Mouse (Mus musculus): ENCODE data around the gene Mipol1. TPM values are rescaled to one million over a fixed set of nuclear protein-coding genes. Genes with fewer than 3 reads are reported as not detected.
"Not testable (repeated sequence)": the region's sequence is repeated elsewhere in the genome, so short reads cannot be mapped to it uniquely, and the experiment has no call there.

Gene Mipol1
- polyA plus RNA-seq, 1 experiment from 2014 or later, result 5.6 TPM

- no peak for ATAC-seq
- H3K4me2 ChIP-seq (ENCODE audit: low read length), result no peak overlapping the region
- H3K36me3 ChIP-seq (ENCODE audit: control insufficient read depth, insufficient read depth, low read length), result no peaks in the 10 kb centered on the region
- no peak overlapping the region for H3K4me3 ChIP-seq (ENCODE audit: low read length)
- no peaks in the 10 kb centered on the region for H3K27me3 ChIP-seq (replicated peaks; ENCODE audit: control insufficient read depth, insufficient read depth, low read length)
- H3K27ac ChIP-seq (ENCODE audit: low read depth, low read length), result no peak overlapping the region
- H3K9me3 ChIP-seq (ENCODE audit: control insufficient read depth, low read length), result no peaks in the 10 kb centered on the region
- 30% methylated on average over 4 of the region's 4 CpGs for WGBS
- H3K9ac ChIP-seq (ENCODE audit: low read depth, low read length), result no peak overlapping the region
- no peaks in the 10 kb centered on the region for H3K4me1 ChIP-seq (ENCODE audit: control insufficient read depth, insufficient read depth, low read depth, low read length)
These were observed 170.0 kb downstream of the Mipol1 start for GRCm38 (mm10) chr12:57400186-57400585.

GRCm38 (mm10) chr12:57401126-57401525 lies 170.9 kb downstream of the Mipol1 start:
- H3K27ac ChIP-seq (ENCODE audit: low read depth, low read length), result no peak overlapping the region
- H3K4me3 ChIP-seq (ENCODE audit: low read length), result no peak overlapping the region
- H3K9ac ChIP-seq (ENCODE audit: low read depth, low read length), result no peak overlapping the region
- H3K4me1 ChIP-seq (ENCODE audit: control insufficient read depth, insufficient read depth, low read depth, low read length), result no peaks in the 10 kb centered on the region
- ATAC-seq, result no peak
- H3K4me2 ChIP-seq (ENCODE audit: low read length), result no peak overlapping the region
- no peaks in the 10 kb centered on the region for H3K9me3 ChIP-seq (ENCODE audit: control insufficient read depth, low read length)
- 36% methylated on average over 7 of the region's 7 CpGs for WGBS
- no peaks in the 10 kb centered on the region for H3K27me3 ChIP-seq (replicated peaks; ENCODE audit: control insufficient read depth, insufficient read depth, low read length)
- no peaks in the 10 kb centered on the region for H3K36me3 ChIP-seq (ENCODE audit: control insufficient read depth, insufficient read depth, low read length)

GRCm38 (mm10) chr12:57402360-57402759 lies 172.1 kb downstream of the Mipol1 start:
- Histone ChIP-seq H3K9ac (ENCODE audit: low read depth, low read length) (no peak overlapping the region), H3K27me3 (replicated peaks; ENCODE audit: control insufficient read depth, insufficient read depth, low read length) (no peaks in the 10 kb centered on the region), H3K4me3 (ENCODE audit: low read length) (no peak overlapping the region), H3K36me3 (ENCODE audit: control insufficient read depth, insufficient read depth, low read length) (no peaks in the 10 kb centered on the region), H3K4me2 (ENCODE audit: low read length) (no peak overlapping the region), H3K4me1 (ENCODE audit: control insufficient read depth, insufficient read depth, low read depth, low read length) (no peaks in the 10 kb centered on the region), H3K27ac (ENCODE audit: low read depth, low read length) (no peak overlapping the region), H3K9me3 (ENCODE audit: control insufficient read depth, low read length) (no peaks in the 10 kb centered on the region)
- WGBS, result 90% methylated on average over 6 of the region's 6 CpGs
- no peak for ATAC-seq

GRCm38 (mm10) chr12:57409976-57410375 lies 179.7 kb downstream of the Mipol1 start:
- Histone ChIP-seq H3K9me3 (ENCODE audit: control insufficient read depth, low read length) (no peaks in the 10 kb centered on the region), H3K36me3 (ENCODE audit: control insufficient read depth, insufficient read depth, low read length) (no peaks in the 10 kb centered on the region), H3K4me1 (ENCODE audit: control insufficient read depth, insufficient read depth, low read depth, low read length) (no peaks in the 10 kb centered on the region), H3K4me2 (ENCODE audit: low read length) (no peak overlapping the region), H3K27ac (ENCODE audit: low read depth, low read length) (no peak overlapping the region), H3K27me3 (replicated peaks; ENCODE audit: control insufficient read depth, insufficient read depth, low read length) (no peaks in the 10 kb centered on the region), H3K4me3 (ENCODE audit: low read length) (no peak overlapping the region), H3K9ac (ENCODE audit: low read depth, low read length) (no peak overlapping the region)
- ATAC-seq, result no peak

- no peak overlapping the region for H3K4me3 ChIP-seq (ENCODE audit: low read length)
- no peak overlapping the region for H3K27ac ChIP-seq (ENCODE audit: low read depth, low read length)
- no peaks in the 10 kb centered on the region for H3K27me3 ChIP-seq (replicated peaks; ENCODE audit: control insufficient read depth, insufficient read depth, low read length)
- no peaks in the 10 kb centered on the region for H3K36me3 ChIP-seq (ENCODE audit: control insufficient read depth, insufficient read depth, low read length)
- no peak overlapping the region for H3K9ac ChIP-seq (ENCODE audit: low read depth, low read length)
- ATAC-seq, result no peak
- H3K4me1 ChIP-seq (ENCODE audit: control insufficient read depth, insufficient read depth, low read depth, low read length), result no peaks in the 10 kb centered on the region
- no peak overlapping the region for H3K4me2 ChIP-seq (ENCODE audit: low read length)
- no peaks in the 10 kb centered on the region for H3K9me3 ChIP-seq (ENCODE audit: control insufficient read depth, low read length)
- 86% methylated on average over 3 of the region's 3 CpGs for WGBS
These were observed 183.6 kb downstream of the Mipol1 start for GRCm38 (mm10) chr12:57413833-57414232.

GRCm38 (mm10) chr12:57424902-57425301 lies 194.7 kb downstream of the Mipol1 start:
- Histone ChIP-seq H3K36me3 (ENCODE audit: control insufficient read depth, insufficient read depth, low read length) (no peaks in the 10 kb centered on the region), H3K27me3 (replicated peaks; ENCODE audit: control insufficient read depth, insufficient read depth, low read length) (no peaks in the 10 kb centered on the region), H3K9ac (ENCODE audit: low read depth, low read length) (no peak overlapping the region), H3K4me2 (ENCODE audit: low read length) (no peak overlapping the region), H3K9me3 (ENCODE audit: control insufficient read depth, low read length) (no peaks in the 10 kb centered on the region; the same call in 1 of the 2 replicates), H3K4me3 (ENCODE audit: low read length) (no peak overlapping the region), H3K4me1 (ENCODE audit: control insufficient read depth, insufficient read depth, low read depth, low read length) (no peaks in the 10 kb centered on the region), H3K27ac (ENCODE audit: low read depth, low read length) (no peak overlapping the region)
- no peak for ATAC-seq
- WGBS, result 95% methylated on average over 5 of the region's 5 CpGs

- WGBS, result 89% methylated on average over 3 of the region's 3 CpGs
- Histone ChIP-seq H3K27ac (ENCODE audit: low read depth, low read length) (no peak overlapping the region), H3K36me3 (ENCODE audit: control insufficient read depth, insufficient read depth, low read length) (no peaks in the 10 kb centered on the region), H3K9ac (ENCODE audit: low read depth, low read length) (no peak overlapping the region), H3K27me3 (replicated peaks; ENCODE audit: control insufficient read depth, insufficient read depth, low read length) (no peaks in the 10 kb centered on the region), H3K4me2 (ENCODE audit: low read length) (no peak overlapping the region), H3K9me3 (ENCODE audit: control insufficient read depth, low read length) (no peaks in the 10 kb centered on the region; the same call in 1 of the 2 replicates), H3K4me1 (ENCODE audit: control insufficient read depth, insufficient read depth, low read depth, low read length) (no peaks in the 10 kb centered on the region), H3K4me3 (ENCODE audit: low read length) (no peak overlapping the region)
- no peak for ATAC-seq
These were observed 198.0 kb downstream of the Mipol1 start for GRCm38 (mm10) chr12:57428243-57428642.

GRCm38 (mm10) chr12:57428767-57429166 lies 198.5 kb downstream of the Mipol1 start:
- Histone ChIP-seq H3K36me3 (ENCODE audit: control insufficient read depth, insufficient read depth, low read length) (no peaks in the 10 kb centered on the region), H3K27ac (ENCODE audit: low read depth, low read length) (no peak overlapping the region), H3K27me3 (replicated peaks; ENCODE audit: control insufficient read depth, insufficient read depth, low read length) (no peaks in the 10 kb centered on the region), H3K4me3 (ENCODE audit: low read length) (no peak overlapping the region), H3K9me3 (ENCODE audit: control insufficient read depth, low read length) (no peaks in the 10 kb centered on the region; the same call in 1 of the 2 replicates), H3K4me2 (ENCODE audit: low read length) (no peak overlapping the region), H3K4me1 (ENCODE audit: control insufficient read depth, insufficient read depth, low read depth, low read length) (no peaks in the 10 kb centered on the region), H3K9ac (ENCODE audit: low read depth, low read length) (no peak overlapping the region)
- 67% methylated on average over 2 of the region's 2 CpGs for WGBS
- ATAC-seq, result no peak

GRCm38 (mm10) chr12:57436939-57437659 lies 206.9 kb downstream of the Mipol1 start:
- H3K4me1 ChIP-seq (ENCODE audit: control insufficient read depth, insufficient read depth, low read depth, low read length); ATAC-seq; H3K27me3 ChIP-seq (replicated peaks; ENCODE audit: control insufficient read depth, insufficient read depth, low read length); H3K36me3 ChIP-seq (ENCODE audit: control insufficient read depth, insufficient read depth, low read length); H3K4me3 ChIP-seq (ENCODE audit: low read length); H3K9ac ChIP-seq (ENCODE audit: low read depth, low read length); H3K4me2 ChIP-seq (ENCODE audit: low read length); H3K9me3 ChIP-seq (ENCODE audit: control insufficient read depth, low read length); H3K27ac ChIP-seq (ENCODE audit: low read depth, low read length): not testable (repeated sequence)
- WGBS, result 68% methylated on average over 8 of the region's 8 CpGs

All from hindbrain, embryonic 16.5 days (tissue).